Mouse (Mus musculus): ENCODE measurements around the gene Zmiz1.

GRCm38 (mm10) chr14:25613942-25614575, 155.1 kb downstream of the Zmiz1 start:
- TF ChIP-seq CTCF (IDR thresholded peaks at IDR 0.05; ENCODE audit: low read depth, low read length): no peak
- no peak for TF ChIP-seq GATA1 (IDR thresholded peaks at IDR 0.05; ENCODE audit: borderline replicate concordance, low read length)
- TF ChIP-seq GATA2 (IDR thresholded peaks at IDR 0.05; ENCODE audit: borderline replicate concordance, low read depth, low read length): no peak

Data from G1E (cell line).